Mouse (Mus musculus) stomach, postnatal 0 days (tissue): ENCODE data around the gene Vezt.

Experiments
- CTCF ChIP-seq: IDR thresholded peaks from 2 replicates; pipeline ENCODE4 v1.5.1; 2016; ENCODE audit warnings: antibody characterized with exemption, low read depth, mild to moderate bottlenecking, moderate library complexity
- EP300 ChIP-seq: optimal IDR thresholded peaks from 2 replicates; pipeline ENCODE3; 2016; ENCODE audit warnings: antibody characterized with exemption

GRCm38 (mm10) chr10:93931431-93931830, 104.2 kb downstream of the Vezt start:
- TF ChIP-seq CTCF (no peak), EP300 (no peak)
